Mouse (Mus musculus) right cerebral cortex, postnatal 25 days (tissue): Measurements from ENCODE around the gene Myo15b.
A peak's percentile ranks its signal among the peaks of the same experiment; 100 is the strongest.
"Not testable (repeated sequence)": the region's sequence is repeated elsewhere in the genome, so short reads cannot be mapped to it uniquely, and the experiment has no call there.

Experiments used
- DNase-seq: peaks from one replicate; pipeline ENCODE4 v3.0.0; 2022

Myo15b gene

GRCm38 (mm10) chr11:115832064-115832463 is 26.1 kb upstream of the Myo15b start:
- no peak for DNase-seq

DNA sequence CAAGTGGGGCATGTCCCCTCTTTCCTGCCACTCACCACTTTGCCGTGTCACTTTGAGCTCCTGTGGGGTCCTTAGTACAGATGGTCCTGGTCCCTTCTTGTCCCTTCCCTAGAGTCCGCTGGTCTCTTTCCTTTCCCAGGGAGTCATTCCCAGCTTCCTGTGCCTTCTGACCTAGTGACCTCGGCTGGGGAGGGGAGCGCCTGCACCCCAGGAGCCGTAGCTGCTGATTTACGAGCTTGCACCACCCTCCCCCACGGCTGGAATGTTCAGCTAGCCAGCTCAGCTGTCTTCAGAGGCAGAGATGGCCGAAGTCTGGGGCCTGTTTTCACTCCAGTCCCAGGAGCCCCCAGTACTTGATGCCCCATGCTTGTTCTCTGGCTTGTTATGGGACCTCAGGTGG is 25.7 kb upstream of the Myo15b start:
- DNase-seq, result no peak

DNA sequence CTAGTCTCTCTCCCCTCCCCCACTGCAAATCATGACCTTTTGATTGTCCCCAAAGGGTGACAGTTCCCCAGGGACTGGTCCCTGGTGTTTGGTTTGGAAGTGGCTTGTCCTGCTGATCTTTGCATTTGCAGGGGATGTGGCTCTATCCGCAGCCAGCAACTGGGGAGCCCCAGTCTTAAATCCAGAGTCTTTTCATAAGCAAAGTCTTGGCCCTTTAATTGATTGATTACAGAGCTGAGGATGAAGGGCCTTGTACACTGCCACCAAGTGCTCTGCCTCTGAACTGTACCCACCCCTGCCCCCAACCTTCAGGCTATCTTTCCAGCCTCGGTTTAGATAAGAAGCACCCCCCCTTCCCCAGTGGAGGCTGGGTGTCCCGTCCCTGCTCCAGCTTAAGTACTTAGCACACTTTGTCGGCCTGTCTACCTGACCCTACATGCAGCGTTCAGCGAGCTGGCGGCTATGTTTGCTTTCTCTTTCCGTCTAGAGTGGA is 25.1 kb upstream of the Myo15b start:
- no peak for DNase-seq

DNA sequence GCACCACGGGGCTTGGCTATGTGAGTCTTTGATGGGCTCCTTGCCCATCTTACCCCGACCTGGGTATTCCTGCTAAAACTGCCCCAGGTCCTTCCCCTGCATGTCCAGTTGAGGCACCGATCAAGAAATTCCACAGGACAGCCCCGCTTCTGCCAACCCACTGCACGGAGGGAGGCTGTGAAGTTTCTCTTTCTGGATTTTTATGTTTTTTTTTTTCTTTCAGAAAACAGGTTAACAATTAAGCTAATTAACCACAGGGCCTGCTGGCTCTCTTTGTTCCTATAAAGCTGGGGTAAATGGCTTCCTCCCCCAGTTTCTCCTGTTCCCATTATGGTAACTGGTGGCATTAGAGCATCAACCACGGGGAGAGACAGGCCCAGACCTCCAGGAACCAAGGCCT is 24.2 kb upstream of the Myo15b start:
- DNase-seq, result no peak

DNA sequence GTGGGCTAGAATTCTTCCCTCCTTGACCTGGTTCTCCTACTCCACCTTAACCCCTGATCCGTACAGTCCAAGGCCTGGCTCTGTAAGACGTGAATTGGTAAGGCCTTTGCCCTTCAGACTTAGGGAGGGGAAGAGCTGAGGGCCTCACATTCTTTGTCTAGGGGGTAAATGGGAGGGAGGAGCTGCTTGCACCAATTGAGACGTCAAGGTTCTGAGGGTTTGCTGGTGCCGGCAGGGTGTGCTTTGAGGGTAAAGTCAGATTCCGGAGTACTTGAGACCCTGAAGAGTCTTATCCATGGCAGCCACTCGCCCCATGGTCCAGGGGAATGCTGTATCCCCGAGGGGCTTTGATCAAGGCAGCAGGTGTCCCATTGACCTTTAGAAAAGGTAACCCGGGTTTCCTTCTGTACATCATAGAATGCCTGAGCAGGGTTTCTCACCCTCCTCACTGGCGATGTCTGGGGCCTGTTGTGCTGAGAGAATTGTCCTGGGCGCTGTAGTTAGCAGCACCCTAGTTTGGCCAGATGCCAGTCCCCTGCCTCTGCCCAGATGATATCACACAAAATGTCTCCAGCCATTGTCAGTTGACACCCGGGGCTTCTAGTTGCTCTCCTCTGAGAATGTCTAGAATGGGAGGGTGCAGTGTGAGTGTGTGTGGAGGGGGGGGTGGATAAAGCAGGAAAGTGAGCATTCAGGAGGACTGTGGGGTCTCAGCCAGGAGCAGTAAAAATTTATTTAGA is 21.4 kb upstream of the Myo15b start:
- DNase-seq, result no peak

DNA sequence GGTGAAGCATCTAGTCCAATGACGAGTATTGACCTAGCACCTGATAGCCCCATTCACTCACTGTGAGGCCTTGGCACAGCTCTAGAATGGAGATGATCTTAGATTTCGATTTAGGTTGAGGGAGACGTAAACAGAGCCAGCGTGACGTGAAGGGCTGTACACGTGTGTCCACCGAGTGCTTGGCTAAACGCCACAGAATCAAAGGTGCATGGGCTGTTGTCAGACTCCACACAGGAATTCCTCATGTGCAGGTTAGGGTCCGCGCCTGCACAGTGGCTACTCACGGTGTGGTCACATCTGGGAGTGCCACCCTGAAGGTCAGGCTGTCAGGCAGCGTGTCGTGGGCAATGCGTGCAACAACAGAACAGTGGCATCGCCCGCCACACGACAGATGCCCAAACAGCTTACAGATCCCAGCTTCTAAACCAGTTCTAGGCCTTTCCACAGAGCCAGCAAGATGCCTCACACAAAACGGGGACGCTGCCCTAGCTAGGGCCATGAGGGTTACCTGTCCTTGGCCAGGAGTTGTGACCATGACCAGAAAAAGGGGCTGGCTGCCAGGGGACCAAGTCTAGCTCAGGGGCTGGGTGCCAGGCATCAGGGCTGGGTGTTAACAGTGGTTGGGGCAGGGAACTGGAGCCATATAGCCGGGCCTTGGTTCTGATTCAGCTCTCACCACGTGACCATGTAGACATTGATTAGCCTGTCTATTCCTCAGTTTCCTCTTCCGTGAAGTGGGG is 20.4 kb upstream of the Myo15b start:
- DNase-seq, result no peak

DNA sequence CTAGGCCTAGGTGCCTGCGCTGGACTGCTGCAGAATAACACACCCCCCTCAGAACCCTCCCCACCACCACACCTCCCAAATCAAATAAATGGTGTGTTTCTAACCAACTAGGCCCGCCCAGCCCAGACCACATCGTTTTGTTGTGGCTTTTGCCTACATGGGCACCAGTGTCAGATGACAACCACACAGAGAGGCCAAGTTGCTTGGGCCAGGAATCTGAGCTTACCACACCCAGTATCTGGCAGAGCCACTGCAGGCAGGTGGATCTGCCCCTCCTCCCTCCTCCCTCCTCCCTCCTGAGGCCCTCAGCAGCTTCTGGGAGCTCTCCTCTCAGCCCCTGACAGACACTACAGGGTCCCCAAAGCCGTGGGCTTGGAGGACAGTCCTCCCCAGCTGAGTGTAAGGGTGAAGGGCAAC is 19.3 kb upstream of the Myo15b start:
- DNase-seq, result no peak

- DNase-seq, result no peak
Measured at GRCm38 (mm10) chr11:115839732-115840131, 18.5 kb upstream of the Myo15b start.

GRCm38 (mm10) chr11:115841044-115841443 is 17.2 kb upstream of the Myo15b start:
- DNase-seq, result no peak

- DNase-seq, result no peak
Measured at GRCm38 (mm10) chr11:115841961-115842550, 16.1 kb upstream of the Myo15b start.

DNA sequence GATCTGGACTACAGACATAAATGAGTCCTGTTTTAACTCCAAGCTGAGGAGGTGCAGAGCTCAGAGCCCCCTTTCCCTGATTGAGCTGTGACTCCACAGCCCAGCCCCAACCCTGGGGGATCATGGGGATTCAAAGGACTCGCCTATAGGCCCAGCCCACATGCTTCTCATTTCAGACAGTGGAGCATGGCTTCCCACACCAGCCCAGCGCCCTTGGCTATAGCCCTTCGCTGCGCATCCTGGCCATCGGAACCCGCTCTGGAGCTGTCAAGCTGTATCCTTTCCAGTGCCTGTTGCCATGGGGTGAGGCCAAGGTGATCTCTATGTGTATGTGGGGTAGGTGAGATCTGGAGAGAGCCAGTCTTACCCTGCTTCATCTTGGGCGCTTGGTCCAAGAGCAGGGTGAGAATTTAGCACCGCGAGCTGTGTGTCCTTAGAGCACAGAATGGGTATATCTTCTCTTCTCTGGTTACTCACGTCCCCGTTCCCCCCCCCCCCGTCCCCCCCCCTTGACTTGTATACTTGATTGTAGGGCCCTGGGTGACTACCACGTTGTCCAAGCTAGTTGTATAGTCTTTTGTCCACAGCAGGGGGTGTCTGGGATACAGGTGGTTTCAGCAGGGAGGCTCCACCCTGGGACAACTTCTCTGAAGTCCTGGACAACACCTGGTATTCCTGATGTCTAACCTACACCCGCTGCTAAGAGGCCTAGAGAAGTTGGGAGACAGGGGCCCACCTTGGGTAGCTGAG is 14.9 kb upstream of the Myo15b start:
- DNase-seq, result no peak

DNA sequence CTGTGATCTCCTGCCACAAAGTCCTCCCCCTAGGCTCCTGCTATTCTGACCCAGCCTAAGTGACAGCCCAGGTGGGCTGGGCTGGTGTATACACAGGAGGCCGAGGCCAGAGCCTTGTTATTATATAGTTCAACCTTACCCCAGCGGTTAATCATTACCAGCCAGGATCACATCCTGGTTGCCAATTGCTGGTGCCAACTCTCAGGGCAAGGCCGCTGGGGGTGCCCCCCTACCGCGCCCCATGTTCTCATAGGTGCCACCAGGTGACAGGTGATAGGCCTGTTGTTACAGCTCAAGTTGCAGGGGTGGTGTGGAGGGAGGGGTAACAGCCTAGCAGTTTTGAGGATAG is 14.3 kb upstream of the Myo15b start:
- no peak for DNase-seq

DNA sequence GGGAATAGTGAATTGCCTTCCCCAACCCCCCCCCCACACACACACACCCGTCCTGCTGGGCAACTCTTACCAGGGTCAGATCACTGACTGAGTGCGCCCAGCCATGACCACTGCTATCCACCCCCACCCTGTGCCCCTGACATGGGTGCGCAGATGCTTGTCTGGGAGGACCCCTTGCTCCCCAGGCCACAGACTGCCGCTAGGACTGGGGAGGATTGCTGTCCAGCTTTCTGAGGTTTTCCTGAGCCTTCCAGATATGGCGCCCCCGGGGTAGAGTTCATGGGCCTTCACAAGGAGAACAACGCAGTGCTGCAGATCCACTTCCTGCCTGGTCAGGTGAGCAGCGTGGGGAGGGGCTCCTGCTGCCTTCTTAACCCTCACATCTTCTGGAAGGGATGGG is 14.0 kb upstream of the Myo15b start:
- DNase-seq, result no peak

- no peak for DNase-seq
Measured at GRCm38 (mm10) chr11:115845819-115846218, 12.4 kb upstream of the Myo15b start.

DNA sequence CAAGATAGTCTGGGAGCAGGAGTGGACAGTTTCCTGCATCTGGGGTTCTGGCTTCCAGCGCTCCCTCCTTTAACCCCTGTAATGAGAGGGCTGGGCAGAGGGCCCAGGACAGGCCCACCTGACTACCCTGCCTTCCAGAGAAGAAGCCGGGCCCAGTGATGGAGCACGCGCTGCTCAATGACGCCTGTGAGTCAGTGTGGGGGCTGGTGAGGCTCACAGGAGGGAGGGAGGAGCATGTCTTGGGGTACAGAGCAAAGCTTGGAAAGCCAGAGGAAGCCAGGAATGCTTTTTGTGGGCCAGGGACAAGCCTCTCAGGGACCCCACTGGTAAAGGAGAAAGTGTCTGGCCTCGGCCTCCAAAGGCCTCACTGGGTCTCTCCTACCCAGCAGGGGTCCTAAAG is 3.5 kb upstream of the Myo15b start:
- DNase-seq, result peak; percentile 31

DNA sequence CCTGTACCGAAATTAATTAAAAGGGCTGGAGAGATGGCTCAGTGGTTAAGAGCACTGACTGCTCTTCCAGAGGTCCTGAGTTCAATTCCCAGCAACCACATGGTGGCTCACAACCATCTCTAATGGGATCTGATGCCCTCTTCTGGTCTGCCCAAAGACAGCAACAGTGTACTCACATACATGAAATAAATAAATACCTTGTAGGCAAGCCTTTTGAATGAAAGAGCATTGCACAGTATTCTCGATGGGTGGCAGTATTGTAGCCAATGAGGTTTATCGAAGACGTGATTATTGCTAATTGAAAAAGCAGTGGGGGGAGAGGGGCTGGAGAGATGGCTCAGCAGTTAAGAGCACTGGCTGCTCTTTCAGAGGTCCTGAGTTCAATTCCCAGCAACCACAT is 1.1 kb upstream of the Myo15b start:
- not testable (repeated sequence) for DNase-seq

DNA sequence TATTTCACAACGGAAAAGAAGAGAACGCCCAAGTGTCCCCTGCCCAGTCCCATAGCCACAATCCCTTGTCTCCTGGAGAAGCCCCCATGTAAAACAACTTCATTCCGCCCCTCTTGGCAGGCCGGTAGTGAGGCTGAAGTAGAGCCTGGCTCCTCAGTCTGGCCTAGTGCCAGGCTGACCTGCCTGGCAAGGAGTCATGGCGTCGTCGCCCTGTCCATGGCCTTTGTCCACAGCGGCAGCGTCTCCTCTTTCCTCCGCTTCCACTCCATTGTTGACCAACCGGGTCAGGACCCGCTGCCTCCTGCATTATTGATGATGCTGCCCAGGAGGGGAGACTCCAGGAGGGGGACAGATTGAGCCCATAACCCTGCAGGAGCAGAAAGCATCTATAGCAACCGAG is 270 bp upstream of the Myo15b start:
- no peak for DNase-seq

- peak; percentile 65 for DNase-seq
Measured at GRCm38 (mm10) chr11:115859143-115859945, 1.1 kb downstream of the Myo15b start.

DNA sequence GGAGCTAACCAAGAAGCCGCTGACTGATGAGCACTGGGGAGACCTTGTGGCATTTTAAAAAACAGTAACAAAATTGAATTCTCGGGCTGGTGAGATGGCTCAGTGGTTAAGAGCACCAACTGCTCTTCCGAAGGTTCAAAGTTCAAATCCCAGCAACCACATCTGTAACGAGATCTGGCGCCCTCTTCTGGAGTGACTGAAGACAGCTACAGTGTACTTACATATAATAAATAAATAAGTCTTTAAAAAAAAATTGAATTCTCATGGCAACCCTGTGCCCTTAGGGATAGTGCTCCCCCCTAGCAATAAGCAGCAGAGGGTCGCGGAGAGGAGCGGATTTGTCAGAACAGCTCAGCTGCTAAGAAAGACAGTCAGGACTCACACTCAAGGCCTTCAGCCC is 5.7 kb downstream of the Myo15b start:
- no peak for DNase-seq

DNA sequence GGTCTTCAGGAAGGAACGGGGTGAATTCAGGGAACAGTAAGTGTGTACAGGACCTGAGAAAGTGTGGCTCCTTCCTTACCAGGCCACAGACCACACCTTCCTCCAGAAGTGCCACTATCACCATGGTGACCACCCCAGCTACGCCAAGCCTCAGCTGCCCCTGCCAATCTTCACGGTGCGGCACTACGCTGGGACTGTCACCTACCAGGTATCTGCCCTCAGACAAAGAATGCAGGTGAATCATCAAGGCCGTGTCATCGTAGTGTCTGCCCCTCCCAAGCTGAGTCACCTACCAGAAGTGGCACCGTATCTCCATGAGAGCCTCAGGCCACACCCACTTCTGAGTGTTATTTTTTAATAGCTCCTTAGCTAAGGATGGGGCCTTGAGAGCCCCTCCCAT is 11.2 kb downstream of the Myo15b start:
- no peak for DNase-seq

DNA sequence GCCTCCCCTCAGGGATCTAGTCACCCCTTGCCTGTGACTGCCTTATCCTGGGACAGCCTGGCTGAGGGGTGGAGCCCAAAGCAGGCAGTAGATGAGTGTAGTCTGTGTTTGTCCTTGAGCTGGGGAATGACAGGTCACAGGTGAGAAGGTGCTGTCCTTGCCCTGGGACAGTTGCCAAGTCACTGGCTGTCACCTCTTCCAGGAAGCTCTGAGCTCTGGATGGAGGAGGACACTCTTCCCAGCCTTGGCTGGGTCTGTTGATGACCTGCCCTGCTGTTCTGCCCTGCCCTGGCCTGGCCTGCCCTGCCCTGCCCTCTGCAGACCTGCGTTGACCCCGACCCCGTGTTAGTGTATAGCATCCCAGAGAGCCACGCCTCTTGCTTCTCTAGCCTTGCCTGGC is 14.2 kb downstream of the Myo15b start:
- DNase-seq, result no peak

DNA sequence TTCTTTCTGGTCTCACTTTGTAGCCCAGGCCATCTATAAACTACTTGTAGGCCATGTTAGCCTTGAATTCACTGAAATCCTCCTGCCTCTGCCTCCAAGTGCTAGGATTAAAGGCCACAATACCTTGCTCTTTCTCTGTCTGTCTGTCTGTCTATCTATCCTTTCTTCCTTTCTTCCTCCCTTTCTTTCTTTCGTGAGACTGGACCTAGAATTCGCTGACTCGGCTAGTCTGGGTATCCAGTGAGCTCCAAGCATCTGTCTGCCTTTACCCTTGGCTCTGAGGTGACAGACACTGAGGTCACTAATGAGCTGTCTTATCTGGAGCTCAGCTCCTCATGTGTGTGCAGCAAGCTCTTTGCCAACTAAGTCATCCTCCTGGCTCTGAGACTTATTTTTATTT is 17.7 kb downstream of the Myo15b start:
- no peak for DNase-seq

- no peak for DNase-seq
Measured at GRCm38 (mm10) chr11:115876438-115876837, 18.2 kb downstream of the Myo15b start.
